Mouse (Mus musculus) hindbrain, embryonic 15.5 days (tissue): Measurements from ENCODE around the gene Gm45213. TPM values are rescaled to one million over a fixed set of nuclear protein-coding genes. Genes with fewer than 3 reads are reported as not detected.
A peak's percentile ranks its signal among the peaks of the same experiment; 100 is the strongest.

ENCODE experiments used
- ATAC-seq: fragments of 200-750 bp; cut with Nextera tagmentation; 2 replicates; pipeline ENCODE4 v1.8.0; 2017; ENCODE audit warnings: low read depth, moderate number of reproducible peaks, moderate TSS enrichment; ENCODE audit not compliant: low FRiP score
- H3K27ac ChIP-seq: fragments of 300-500 bp; sonication (generic); replicated peaks from 2 replicates; pipeline ENCODE4 v1.5.1; 2015; ENCODE audit warnings: mild to moderate bottlenecking, inconsistent platforms
- H3K27me3 ChIP-seq: fragments of 300-500 bp; sonication (generic); 2 replicates; pipeline ENCODE4 v1.6.1; 2015; ENCODE audit warnings: control low read depth, inconsistent platforms
- H3K36me3 ChIP-seq: fragments of 300-500 bp; sonication (generic); 2 replicates; pipeline ENCODE4 v1.6.1; 2015; ENCODE audit warnings: control low read depth, inconsistent platforms
- H3K4me1 ChIP-seq: fragments of 300-500 bp; sonication (generic); replicated peaks from 2 replicates; pipeline ENCODE4 v1.6.1; 2015; ENCODE audit warnings: control low read depth, inconsistent platforms
- H3K4me2 ChIP-seq: fragments of 300-500 bp; sonication (generic); 2 replicates; pipeline ENCODE4 v1.6.1; 2015; ENCODE audit warnings: moderate library complexity, mild to moderate bottlenecking, inconsistent platforms
- H3K4me3 ChIP-seq: fragments of 300-500 bp; sonication (generic); 2 replicates; pipeline ENCODE4 v1.5.1; 2015; ENCODE audit warnings: mild to moderate bottlenecking, inconsistent platforms
- H3K9ac ChIP-seq: fragments of 300-500 bp; sonication (generic); 2 replicates; pipeline ENCODE4 v1.6.1; 2015; ENCODE audit warnings: inconsistent platforms
- H3K9me3 ChIP-seq: fragments of 300-500 bp; sonication (generic); 2 replicates; pipeline ENCODE4 v1.6.1; 2016; ENCODE audit warnings: control low read depth, inconsistent platforms
- WGBS: fragments of 180-500 bp; shearing (Covaris S2); methylation state at CpG from one replicate; pipeline ENCODE4 v1.1.7; 2015; 5-methylcytosine and 5-hydroxymethylcytosine counted together
- polyA plus RNA-seq: library from polyadenylated mRNA; unstranded; fragments of >200 nt; fragmentation: Nextera tagmentation; extraction: Ambion mirVana; gene quantifications from 2 replicates; pipeline ENCODE4 v1.2.1, GENCODE M21; 2015

Gene Gm45213
- polyA plus RNA-seq, 1 experiment from 2014 or later = not detected

DNA sequence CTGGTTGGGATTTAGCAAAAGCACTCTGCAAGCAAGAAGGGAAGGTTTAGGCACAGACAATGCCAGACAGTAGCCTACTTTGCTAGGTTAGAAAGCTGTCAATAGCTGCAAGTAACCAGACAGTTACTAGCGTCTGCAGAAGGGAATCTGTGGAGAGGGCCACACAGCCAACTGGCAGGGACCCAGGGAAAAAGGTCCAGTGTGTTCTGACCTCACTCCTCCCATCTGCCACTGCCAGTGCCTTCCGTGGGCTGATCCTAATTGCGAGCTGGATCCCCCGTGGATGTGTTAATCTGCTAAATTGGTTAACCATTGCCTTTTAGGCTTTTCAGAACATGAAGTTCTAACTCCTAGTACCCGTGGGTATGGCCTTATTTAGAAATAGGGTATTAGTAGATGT, 50.7 kb downstream of the Gm45213 start:
- Histone ChIP-seq H3K9ac (no peak overlapping the region), H3K27ac (no peak overlapping the region), H3K4me2 (no peak overlapping the region), H3K4me1 (no peaks in the 10 kb centered on the region), H3K36me3 (peaks cover 25% of the 10 kb centered on the region), H3K4me3 (no peak overlapping the region), H3K9me3 (no peaks in the 10 kb centered on the region), H3K27me3 (no peaks in the 10 kb centered on the region)
- WGBS = 71% methylated on average over 5 of the region's 5 CpGs
- no peak for ATAC-seq

DNA sequence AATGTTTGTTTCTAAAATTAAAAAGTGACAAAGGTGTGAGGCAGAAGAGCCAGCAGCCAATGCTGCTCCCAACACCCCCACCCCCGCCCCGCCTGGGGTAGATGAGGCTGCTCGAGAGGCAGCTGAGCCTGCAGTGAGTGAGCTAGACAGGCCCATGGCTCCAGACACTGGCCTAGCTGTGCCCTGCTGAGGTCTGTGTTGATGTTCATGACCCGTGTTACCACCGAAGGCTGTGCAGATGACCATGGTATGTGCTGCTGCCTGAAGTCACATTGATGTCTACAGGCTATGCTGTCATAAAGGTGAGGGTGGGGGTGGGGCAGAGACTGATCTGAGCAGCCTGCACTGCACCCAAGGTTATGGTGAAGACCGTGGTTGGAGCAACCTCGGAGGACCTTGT, 55.4 kb downstream of the Gm45213 start:
- Histone ChIP-seq H3K27me3 (no peaks in the 10 kb centered on the region; the same call in 1 of the 2 replicates), H3K9me3 (no peaks in the 10 kb centered on the region), H3K27ac (no peak overlapping the region), H3K9ac (no peak overlapping the region), H3K4me3 (no peak overlapping the region), H3K4me2 (no peak overlapping the region), H3K4me1 (no peaks in the 10 kb centered on the region), H3K36me3 (no peaks in the 10 kb centered on the region)
- WGBS = 80% methylated on average over 7 of the region's 7 CpGs
- ATAC-seq = no peak

DNA sequence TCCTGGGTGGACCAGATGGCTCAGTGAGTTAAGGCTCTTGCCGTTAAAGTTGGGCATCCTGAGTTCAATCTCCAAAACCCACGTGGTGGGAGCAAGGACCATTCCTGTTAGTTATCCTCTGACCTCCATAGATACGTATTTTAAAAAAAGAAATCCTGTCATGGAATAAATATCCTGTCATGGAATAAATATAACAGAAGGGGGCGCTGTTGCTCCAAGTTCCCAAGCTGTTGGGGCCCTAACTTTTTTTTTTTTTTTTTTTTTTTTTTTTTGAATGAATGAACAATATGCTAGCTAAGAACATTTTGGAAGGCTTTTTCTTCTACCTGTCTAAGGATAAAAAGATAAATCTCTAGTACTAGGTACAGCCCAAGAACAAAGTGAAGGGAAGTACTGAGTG, 58.5 kb downstream of the Gm45213 start:
- Histone ChIP-seq H3K4me2 (no peak overlapping the region), H3K27me3 (no peaks in the 10 kb centered on the region; the same call in 1 of the 2 replicates), H3K4me3 (no peak overlapping the region), H3K27ac (no peak overlapping the region), H3K4me1 (no peaks in the 10 kb centered on the region), H3K36me3 (no peaks in the 10 kb centered on the region), H3K9me3 (no peaks in the 10 kb centered on the region), H3K9ac (no peak overlapping the region)
- ATAC-seq = no peak
- 10% methylated on average over 4 of the region's 4 CpGs for WGBS

DNA sequence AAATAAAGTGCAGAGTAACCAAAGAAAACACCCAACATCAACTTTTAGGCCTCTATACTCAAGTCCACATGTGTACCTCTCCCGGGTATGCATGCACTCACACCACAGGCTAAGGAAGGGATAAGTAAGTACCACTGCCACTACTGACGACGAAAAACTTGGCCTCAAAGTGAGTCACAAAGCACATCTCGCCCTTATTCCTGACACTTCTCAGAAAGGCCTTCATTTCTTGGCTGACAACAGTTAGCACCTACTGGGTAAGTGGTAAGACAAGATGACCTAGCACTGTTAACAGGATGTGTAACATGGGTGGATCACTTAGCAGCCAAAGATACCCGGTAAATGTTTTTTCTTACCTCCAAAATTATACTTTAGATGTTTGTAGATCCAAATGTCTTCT, 61.1 kb downstream of the Gm45213 start:
- Histone ChIP-seq H3K4me2 (no peak overlapping the region), H3K9ac (no peak overlapping the region), H3K9me3 (no peaks in the 10 kb centered on the region), H3K36me3 (no peaks in the 10 kb centered on the region), H3K27me3 (no peaks in the 10 kb centered on the region; the same call in 1 of the 2 replicates), H3K4me3 (no peak overlapping the region), H3K4me1 (peaks cover 5% of the 10 kb centered on the region), H3K27ac (no peak overlapping the region)
- 93% methylated on average over 5 of the region's 5 CpGs for WGBS
- ATAC-seq = no peak

DNA sequence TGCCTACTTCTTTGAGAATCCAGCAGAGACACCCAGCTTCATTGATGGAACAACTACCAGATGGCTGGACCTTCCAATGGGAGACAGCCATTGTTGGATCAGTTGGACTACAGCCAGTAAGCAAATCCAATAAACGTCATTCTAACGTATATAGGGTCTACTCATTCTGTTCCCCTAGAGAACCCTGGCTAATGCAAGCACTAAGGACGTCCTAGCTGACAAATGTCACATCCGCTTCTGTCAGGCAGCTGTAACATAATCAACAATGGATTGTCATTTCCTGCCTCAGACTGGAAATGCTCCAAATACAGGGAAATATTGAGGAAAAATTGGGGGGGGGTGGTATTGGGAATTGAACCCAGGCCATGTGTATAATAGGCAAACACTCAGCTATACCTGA, 62.4 kb downstream of the Gm45213 start:
- no peaks in the 10 kb centered on the region for H3K36me3 ChIP-seq
- no peak overlapping the region for H3K4me2 ChIP-seq
- H3K27ac ChIP-seq = no peak overlapping the region
- peaks cover 8% of the 10 kb centered on the region for H3K4me1 ChIP-seq
- H3K27me3 ChIP-seq = no peaks in the 10 kb centered on the region; the same call in 1 of the 2 replicates
- 61% methylated on average over 4 of the region's 4 CpGs for WGBS
- no peak overlapping the region for H3K9ac ChIP-seq
- ATAC-seq = no peak
- no peak overlapping the region for H3K4me3 ChIP-seq
- H3K9me3 ChIP-seq = no peaks in the 10 kb centered on the region

DNA sequence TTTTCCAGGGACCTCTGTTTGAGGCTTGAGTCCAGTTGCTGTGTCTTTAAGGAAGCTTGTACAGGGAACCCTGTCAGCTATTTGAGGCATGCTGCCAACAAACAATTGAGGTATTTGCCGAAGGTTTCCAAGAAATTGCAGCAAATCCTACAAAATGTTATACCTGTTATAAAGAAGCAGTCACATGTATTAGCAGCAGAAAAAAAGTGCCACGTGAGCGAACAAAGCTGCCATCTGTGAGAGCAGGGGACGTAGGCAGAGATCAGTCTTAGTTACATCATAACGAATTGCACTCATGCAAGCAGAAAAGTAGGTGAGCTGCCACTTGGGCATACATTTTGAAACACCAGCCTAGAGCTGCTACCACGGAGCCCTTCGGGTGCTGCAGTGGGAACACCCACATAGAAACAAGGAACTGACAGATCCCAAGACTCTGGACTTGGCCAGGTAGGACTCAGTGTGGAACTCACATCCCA, 63.2 kb downstream of the Gm45213 start:
- no peak overlapping the region for H3K9ac ChIP-seq
- WGBS = 76% methylated on average over 7 of the region's 7 CpGs
- H3K27ac ChIP-seq = no peak overlapping the region
- no peaks in the 10 kb centered on the region for H3K9me3 ChIP-seq
- H3K4me2 ChIP-seq = no peak overlapping the region
- no peak for ATAC-seq
- H3K4me3 ChIP-seq = no peak overlapping the region
- no peaks in the 10 kb centered on the region for H3K36me3 ChIP-seq
- no peaks in the 10 kb centered on the region; the same call in 1 of the 2 replicates for H3K27me3 ChIP-seq
- H3K4me1 ChIP-seq = peaks cover 16% of the 10 kb centered on the region

DNA sequence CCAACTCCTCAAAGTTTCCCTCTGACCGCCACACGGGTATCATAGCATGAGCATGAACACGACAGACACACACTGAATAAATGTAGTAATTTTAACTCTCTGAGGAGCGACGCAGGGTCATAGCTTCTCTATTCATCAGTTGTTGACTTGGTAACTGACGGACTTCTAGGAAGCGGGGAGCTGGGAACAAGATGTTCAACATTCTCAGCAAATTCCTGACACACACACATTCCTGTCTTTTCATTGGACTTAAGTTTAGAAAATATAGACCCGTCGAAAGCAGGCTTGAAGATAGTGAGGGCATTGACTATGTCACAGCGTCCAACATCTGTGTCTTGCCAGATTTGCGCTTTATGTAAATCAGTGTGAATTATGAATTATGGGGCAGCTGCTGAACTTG, 63.8 kb downstream of the Gm45213 start:
- ATAC-seq = no peak
- 77% methylated on average over 11 of the region's 11 CpGs for WGBS
- Histone ChIP-seq H3K9me3 (no peaks in the 10 kb centered on the region), H3K4me1 (peaks cover 21% of the 10 kb centered on the region), H3K9ac (no peak overlapping the region), H3K36me3 (no peaks in the 10 kb centered on the region), H3K27ac (no peak overlapping the region), H3K4me2 (no peak overlapping the region), H3K4me3 (no peak overlapping the region), H3K27me3 (no peaks in the 10 kb centered on the region; the same call in 1 of the 2 replicates)

DNA sequence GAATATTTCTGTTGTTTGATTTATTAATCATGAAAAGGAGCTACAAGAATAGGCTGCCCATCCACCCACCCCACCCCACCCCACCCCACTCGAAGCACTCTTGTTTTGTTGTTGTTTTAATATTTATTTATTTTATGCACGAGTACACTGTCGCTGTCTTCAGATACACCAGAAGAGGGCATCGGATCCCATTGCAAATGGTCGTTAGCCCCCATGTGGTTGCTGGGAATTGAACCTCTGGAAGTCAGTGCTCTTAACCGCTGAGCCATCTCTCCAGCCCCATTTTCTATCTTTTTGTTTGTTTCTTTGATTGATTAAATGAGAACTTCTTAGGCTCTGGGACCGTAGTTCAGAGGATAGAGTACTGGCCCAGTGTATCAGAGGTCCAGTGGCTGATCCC, 64.5 kb downstream of the Gm45213 start:
- WGBS = 8% methylated on average over 7 of the region's 7 CpGs
- H3K36me3 ChIP-seq = no peaks in the 10 kb centered on the region
- no peak overlapping the region for H3K4me2 ChIP-seq
- H3K4me1 ChIP-seq = peaks cover 26% of the 10 kb centered on the region
- no peak overlapping the region for H3K27ac ChIP-seq
- H3K4me3 ChIP-seq = no peak overlapping the region
- H3K9me3 ChIP-seq = no peaks in the 10 kb centered on the region
- ATAC-seq = no peak
- no peaks in the 10 kb centered on the region; the same call in 1 of the 2 replicates for H3K27me3 ChIP-seq
- H3K9ac ChIP-seq = no peak overlapping the region

DNA sequence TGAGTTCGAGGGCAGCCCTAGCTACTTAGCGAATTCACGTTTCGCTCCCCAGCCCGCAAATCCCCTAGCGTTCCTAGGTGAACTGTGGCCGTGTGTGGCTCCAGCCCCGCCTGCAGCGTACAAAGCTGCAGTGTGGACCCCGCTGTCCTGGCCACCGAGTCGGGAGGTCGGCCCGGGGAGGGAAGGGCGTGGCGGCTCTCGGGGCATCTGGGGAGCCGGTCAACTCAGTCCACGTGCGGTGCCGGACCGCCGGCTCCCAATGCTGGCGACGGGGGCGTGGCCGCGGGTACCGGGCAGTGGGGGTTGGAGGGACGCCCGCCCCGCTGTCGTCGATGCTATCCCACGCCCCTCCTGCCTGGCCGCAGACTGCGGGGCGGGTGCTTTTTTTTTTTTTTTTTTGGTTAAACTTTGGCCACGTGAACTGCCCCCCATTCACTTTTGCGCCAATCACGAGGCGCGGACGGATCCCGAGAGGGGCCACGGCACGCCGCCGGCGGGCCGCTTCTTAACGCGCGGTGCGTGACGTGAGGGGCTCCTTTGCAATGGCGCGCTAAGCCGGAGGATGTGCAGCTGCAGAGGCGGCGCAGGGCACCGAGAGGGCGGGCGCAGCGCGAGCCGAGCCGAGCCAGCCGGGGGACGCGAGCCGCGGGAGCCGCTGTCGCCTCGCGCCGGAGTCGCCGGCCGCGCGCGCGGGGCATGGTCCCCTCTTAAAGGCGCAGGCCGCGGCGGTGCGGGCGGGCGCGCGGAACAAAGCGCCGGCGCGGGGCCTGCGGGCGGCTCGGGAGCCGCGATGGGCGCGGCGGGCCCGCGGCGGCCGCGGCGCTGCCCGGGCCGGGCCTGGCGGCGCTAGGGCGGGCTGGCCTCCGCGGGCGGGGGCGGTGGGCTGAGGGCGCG, 65.8 kb downstream of the Gm45213 start, which contains the start of gene Chsy1:
TSS of gene Chsy1 (plus strand) at position 555 of the 894 bp plus-strand sequence.
- ATAC-seq = peak; percentile 91
- Histone ChIP-seq H3K4me1 (peaks cover 35% of the 10 kb centered on the region), H3K9me3 (no peaks in the 10 kb centered on the region), H3K27ac (peak within 1 kb of the TSS; percentile 94), H3K4me2 (peak within 1 kb of the TSS; percentile 96), H3K36me3 (no peaks in the 10 kb centered on the region), H3K27me3 (no peaks in the 10 kb centered on the region; the same call in 1 of the 2 replicates), H3K4me3 (peak within 1 kb of the TSS; percentile 78), H3K9ac (peak within 1 kb of the TSS; percentile 79)
- WGBS = under 1% methylated on average over 110 of the region's 123 CpGs

DNA sequence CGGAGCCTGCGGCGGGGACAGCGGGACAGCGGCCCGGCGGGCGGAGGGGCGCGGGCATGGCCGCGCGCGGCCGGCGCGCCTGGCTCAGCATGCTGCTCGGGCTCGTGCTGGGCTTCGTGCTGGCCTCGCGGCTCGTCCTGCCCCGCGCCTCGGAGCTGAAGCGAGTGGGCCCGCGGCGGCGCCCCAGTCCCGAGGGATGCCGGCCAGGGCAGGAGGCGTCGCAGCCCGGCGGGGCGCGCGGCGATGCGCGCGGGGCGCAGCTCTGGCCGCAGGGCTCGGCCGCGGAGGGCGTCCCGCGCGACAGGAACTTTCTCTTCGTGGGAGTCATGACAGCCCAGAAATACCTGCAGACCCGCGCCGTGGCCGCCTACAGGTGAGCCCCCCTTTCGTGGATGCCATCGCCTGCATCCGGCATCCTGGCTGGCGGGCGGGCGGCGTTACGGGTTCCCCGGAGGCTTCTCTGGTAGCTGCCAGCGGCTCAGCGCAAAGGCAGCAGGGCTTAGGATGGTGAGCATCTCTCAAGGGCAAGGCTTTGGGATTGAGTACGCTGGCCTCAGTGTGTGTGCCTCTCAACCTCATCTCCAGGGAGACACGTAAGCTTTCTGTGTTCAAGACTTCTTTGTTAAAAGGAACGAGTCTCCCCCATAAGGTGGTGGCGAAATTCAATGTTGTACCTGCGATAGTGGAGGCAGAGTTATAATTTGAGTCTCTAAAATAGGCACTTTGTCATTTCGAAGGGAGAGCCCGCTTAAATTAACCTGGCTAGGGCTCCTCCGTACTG, 66.6 kb downstream of the Gm45213 start:
- no peaks in the 10 kb centered on the region for H3K9me3 ChIP-seq
- peak overlapping the region; percentile 78 for H3K4me3 ChIP-seq
- H3K4me2 ChIP-seq = peak overlapping the region; percentile 96
- under 1% methylated on average over 35 of the region's 77 CpGs for WGBS
- H3K36me3 ChIP-seq = no peaks in the 10 kb centered on the region
- no peaks in the 10 kb centered on the region; the same call in 1 of the 2 replicates for H3K27me3 ChIP-seq
- peak overlapping the region; percentile 79 for H3K9ac ChIP-seq
- peaks cover 41% of the 10 kb centered on the region for H3K4me1 ChIP-seq
- H3K27ac ChIP-seq = peak overlapping the region; percentile 94
- ATAC-seq = peak; percentile 53

DNA sequence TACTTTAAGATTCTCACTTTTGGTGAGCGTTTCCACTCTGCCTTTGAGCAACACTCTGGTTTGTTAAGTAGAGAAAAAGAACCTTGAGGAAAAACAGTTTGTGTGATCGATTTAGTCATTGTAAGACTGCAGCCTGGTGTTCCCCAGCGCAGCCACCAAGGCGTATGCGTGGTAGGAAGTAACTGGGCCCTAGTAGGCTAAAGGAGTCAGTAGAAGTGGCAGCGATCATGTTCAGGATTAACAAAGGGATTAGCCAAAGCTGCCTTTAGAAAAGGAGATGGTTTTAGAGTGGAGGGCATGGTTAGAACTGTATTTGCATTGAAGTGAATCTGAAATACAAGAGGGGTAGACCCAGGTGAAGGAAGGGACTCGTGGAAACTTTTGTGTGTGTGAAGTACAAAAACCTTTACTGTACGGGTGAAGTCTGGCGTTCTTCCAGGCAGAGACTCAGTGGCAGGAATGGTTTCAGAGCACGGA, 67.3 kb downstream of the Gm45213 start:
- Histone ChIP-seq H3K4me1 (peaks cover 44% of the 10 kb centered on the region), H3K4me2 (peak overlapping the region; percentile 96), H3K9me3 (no peaks in the 10 kb centered on the region), H3K36me3 (no peaks in the 10 kb centered on the region), H3K4me3 (peak overlapping the region; percentile 78), H3K27ac (peak overlapping the region; percentile 94), H3K9ac (peak overlapping the region; percentile 79), H3K27me3 (no peaks in the 10 kb centered on the region; the same call in 1 of the 2 replicates)
- ATAC-seq = no peak
- WGBS = 2% methylated on average over 10 of the region's 10 CpGs
